Mouse (Mus musculus) kidney, postnatal 0 days (tissue): Measurements from ENCODE around the gene Olfr1015. TPM values are rescaled to one million over a fixed set of nuclear protein-coding genes. Genes with fewer than 3 reads are reported as not detected.

Experiments used
- ATAC-seq: fragments of 200-750 bp; cut with Nextera tagmentation; replicated peaks from 2 replicates; pipeline ENCODE4 v1.8.0; 2017; ENCODE audit warnings: low read depth, moderate number of reproducible peaks, moderate TSS enrichment, moderate library complexity; ENCODE audit not compliant: low FRiP score
- DNase-seq: peaks from one replicate; pipeline ENCODE4 v3.0.0-alpha.2; 2016; ENCODE audit warnings: low spot score
- H3K27ac ChIP-seq: fragments of 300-500 bp; sonication (generic); 2 replicates; pipeline ENCODE4 v1.5.1; 2014; ENCODE audit warnings: mild to moderate bottlenecking
- H3K27me3 ChIP-seq: fragments of 300-500 bp; sonication (generic); 2 replicates; pipeline ENCODE4 v1.6.1; 2014; ENCODE audit warnings: low read length, mixed read lengths; ENCODE audit not compliant: insufficient read depth
- H3K36me3 ChIP-seq: fragments of 300-500 bp; sonication (generic); 2 replicates; pipeline ENCODE4 v1.6.1; 2014; ENCODE audit warnings: low read length, mixed read lengths; ENCODE audit not compliant: insufficient read depth
- H3K4me1 ChIP-seq: fragments of 300-500 bp; sonication (generic); replicated peaks from 2 replicates; pipeline ENCODE4 v1.6.1; 2014; ENCODE audit warnings: antibody characterized with exemption, low read length, mixed read lengths; ENCODE audit not compliant: insufficient read depth
- H3K4me2 ChIP-seq: fragments of 300-500 bp; sonication (generic); 2 replicates; pipeline ENCODE4 v1.6.1; 2014; ENCODE audit warnings: mild to moderate bottlenecking, low read length, moderate library complexity, mixed read lengths
- H3K4me3 ChIP-seq: fragments of 300-500 bp; sonication (generic); replicated peaks from 2 replicates; pipeline ENCODE4 v1.5.1; 2014; ENCODE audit warnings: low read depth, low read length
- H3K9ac ChIP-seq: fragments of 300-500 bp; sonication (generic); 2 replicates; pipeline ENCODE4 v1.6.1; 2014; ENCODE audit warnings: low read depth, low read length
- H3K9me3 ChIP-seq: fragments of 300-500 bp; sonication (generic); replicated peaks from 2 replicates; pipeline ENCODE4 v1.6.1; 2016; ENCODE audit warnings: low read length, inconsistent platforms, mixed read lengths
- CTCF ChIP-seq: IDR thresholded peaks from 2 replicates; pipeline ENCODE4 v1.5.1; 2016; ENCODE audit warnings: antibody characterized with exemption, low read depth, mild to moderate bottlenecking, moderate library complexity
- WGBS: fragments of 180-500 bp; shearing (Covaris S2); extraction: QIAGEN DNeasy Blood & Tissue Kit; methylation state at CpG from one replicate; pipeline ENCODE4 v1.1.7; 2014; 5-methylcytosine and 5-hydroxymethylcytosine counted together
- polyA plus RNA-seq: library from polyadenylated mRNA; unstranded; fragments of >200 nt; fragmentation: Nextera tagmentation; extraction: Ambion mirVana; gene quantifications from 2 replicates; pipeline ENCODE4 v1.2.1, GENCODE M21; 2015

The Olfr1015 gene
- polyA plus RNA-seq, 1 experiment from 2014 or later, result not detected

DNA sequence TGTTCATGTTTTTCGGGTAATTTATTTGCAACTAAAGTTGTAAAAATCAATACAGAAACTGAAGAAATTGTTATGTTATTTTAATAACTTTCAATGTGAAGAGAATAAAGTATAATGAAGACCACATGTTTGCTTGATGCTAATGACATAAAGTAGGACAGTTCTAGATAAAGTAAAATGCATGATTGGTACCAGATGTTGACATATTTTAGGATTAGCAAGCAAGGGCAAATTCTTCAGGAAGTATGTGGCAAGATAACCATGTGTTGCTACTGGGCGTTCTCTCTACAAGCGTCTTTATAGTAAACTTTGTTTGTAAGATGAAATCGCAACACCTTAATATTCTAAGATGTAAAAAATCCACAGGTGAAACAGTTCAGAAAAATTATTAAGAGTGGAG, 22.7 kb downstream of the Olfr1015 start:
- H3K4me1 ChIP-seq, result no peaks in the 10 kb centered on the region
- 88% methylated on average over 4 of the region's 4 CpGs for WGBS
- no peaks in the 10 kb centered on the region for H3K27me3 ChIP-seq
- ATAC-seq, result no peak
- no peak overlapping the region for H3K4me3 ChIP-seq
- TF ChIP-seq CTCF, result no peak
- H3K27ac ChIP-seq, result no peak overlapping the region
- no peak overlapping the region for H3K9ac ChIP-seq
- no peak for DNase-seq
- H3K4me2 ChIP-seq, result no peak overlapping the region
- no peaks in the 10 kb centered on the region for H3K9me3 ChIP-seq
- no peaks in the 10 kb centered on the region for H3K36me3 ChIP-seq

DNA sequence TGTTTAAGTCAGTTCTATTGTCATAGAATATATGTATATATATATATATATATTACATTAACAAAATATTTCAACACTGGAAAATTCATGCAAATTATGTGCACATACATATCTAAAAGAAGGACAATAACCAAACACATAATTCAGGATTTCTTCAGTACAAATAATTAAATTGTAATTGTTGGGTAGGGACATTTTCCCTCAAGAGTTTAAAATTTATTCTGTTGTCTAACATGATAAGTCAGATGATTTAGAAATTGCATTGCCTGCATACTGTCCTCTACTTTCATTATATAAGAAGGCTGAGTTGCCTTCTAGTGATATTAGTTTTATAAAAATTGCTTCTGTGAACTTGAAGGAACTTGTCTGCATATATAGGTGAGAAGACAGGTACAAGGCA, 36.4 kb downstream of the Olfr1015 start, which contains the start of gene Olfr1018:
Gene Olfr1018 (plus strand): TSS at position 301 of the 400 bp plus-strand sequence.
- no peak for DNase-seq
- H3K4me3 ChIP-seq, result no peak within 1 kb of the TSS
- no peak for ATAC-seq
- H3K9me3 ChIP-seq, result no peaks in the 10 kb centered on the region
- H3K36me3 ChIP-seq, result no peaks in the 10 kb centered on the region
- no peak within 1 kb of the TSS for H3K9ac ChIP-seq
- H3K27me3 ChIP-seq, result no peaks in the 10 kb centered on the region
- H3K4me1 ChIP-seq, result no peaks in the 10 kb centered on the region
- no peak within 1 kb of the TSS for H3K4me2 ChIP-seq
- H3K27ac ChIP-seq, result no peak within 1 kb of the TSS
- no peak for TF ChIP-seq CTCF

Other genes with a start within 250 kb of the Olfr1015 start
- gene Olfr996, start 202.8 kb upstream of the Olfr1015 start, polyA plus RNA-seq, result not detected in 2 replicates
- not detected in 2 replicates for gene Olfr998, start 193.1 kb upstream of the Olfr1015 start, polyA plus RNA-seq
- not detected in 2 replicates for gene Olfr1000, start 170.1 kb upstream of the Olfr1015 start, polyA plus RNA-seq
- gene Olfr1002, start 131.3 kb upstream of the Olfr1015 start, polyA plus RNA-seq, result not detected in 2 replicates
- gene Olfr154, start 117.6 kb upstream of the Olfr1015 start, polyA plus RNA-seq, result not detected in 2 replicates
- gene Olfr1006, start 103.2 kb upstream of the Olfr1015 start, polyA plus RNA-seq, result not detected in 2 replicates
- not detected in 2 replicates for gene Olfr1008, start 92.6 kb upstream of the Olfr1015 start, polyA plus RNA-seq
- gene Olfr1009, start 66.6 kb upstream of the Olfr1015 start, polyA plus RNA-seq, result not detected in 2 replicates
- not detected in 2 replicates for gene Olfr1012, start 19.3 kb upstream of the Olfr1015 start, polyA plus RNA-seq
- gene Olfr1013, start 14.9 kb upstream of the Olfr1015 start, polyA plus RNA-seq, result not detected in 2 replicates
- not detected in 2 replicates for gene Olfr1014, start 9.3 kb upstream of the Olfr1015 start, polyA plus RNA-seq
- not detected in 2 replicates for gene Olfr1016, start 20.5 kb downstream of the Olfr1015 start, polyA plus RNA-seq
- not detected in 2 replicates for gene Olfr1018, start 36.5 kb downstream of the Olfr1015 start, polyA plus RNA-seq
- not detected in 2 replicates for gene Olfr1019, start 63.5 kb downstream of the Olfr1015 start, polyA plus RNA-seq
- gene Olfr1020, start 65.0 kb downstream of the Olfr1015 start, polyA plus RNA-seq, result not detected in 2 replicates
- gene Olfr1022, start 86.6 kb downstream of the Olfr1015 start, polyA plus RNA-seq, result not detected in 2 replicates
- gene Olfr1023, start 103.6 kb downstream of the Olfr1015 start, polyA plus RNA-seq, result not detected in 2 replicates
- not detected in 2 replicates for gene Olfr1024, start 123.0 kb downstream of the Olfr1015 start, polyA plus RNA-seq
- not detected in 2 replicates for gene Olfr1025-ps1, start 133.2 kb downstream of the Olfr1015 start, polyA plus RNA-seq
- not detected in 2 replicates for gene Olfr1026, start 139.5 kb downstream of the Olfr1015 start, polyA plus RNA-seq
- not detected in 2 replicates for gene Olfr1028, start 168.4 kb downstream of the Olfr1015 start, polyA plus RNA-seq
- not detected in 2 replicates for gene Olfr1029, start 191.9 kb downstream of the Olfr1015 start, polyA plus RNA-seq
- not detected in 2 replicates for gene Olfr1030, start 197.3 kb downstream of the Olfr1015 start, polyA plus RNA-seq
- gene Olfr1031, start 208.3 kb downstream of the Olfr1015 start, polyA plus RNA-seq, result not detected in 2 replicates
- gene Olfr1032, start 223.5 kb downstream of the Olfr1015 start, polyA plus RNA-seq, result not detected in 2 replicates
- gene Olfr1033, start 238.6 kb downstream of the Olfr1015 start, polyA plus RNA-seq, result 5.0 and 5.4 TPM in 2 replicates